Mouse (Mus musculus) leukemia stem cell, adult 10-12 weeks (primary cell): ENCODE results near the gene Fscn1. TPM values are rescaled to one million over a fixed set of nuclear protein-coding genes. Genes with fewer than 3 reads are reported as not detected.

Experiments used
- polyA plus RNA-seq: library from polyadenylated mRNA; stranded (reverse); fragments of >175 nt; gene quantifications from 2 replicates; pipeline ENCODE4 v1.2.3, GENCODE M21; 2012; ENCODE audit warnings: low replicate concordance

Gene Fscn1
- polyA plus RNA-seq, result 23.6 and 34.0 TPM in 2 replicates

GRCm38 (mm10) chr5:142959576-142960556 lies at the start of gene Fscn1:
Gene Fscn1, plus strand, starts transcription at chr5:142960343.

Other genes starting within 250 kb of the Fscn1 start
- 56.3 and 75.5 TPM in 2 replicates for gene Tnrc18, start 142.7 kb upstream of the Fscn1 start, polyA plus RNA-seq
- 8.5 and 21.1 TPM in 2 replicates for gene Fbxl18, start 64.9 kb upstream of the Fscn1 start, polyA plus RNA-seq
- gene Actb, start 53.6 kb upstream of the Fscn1 start, polyA plus RNA-seq, result 500 and 5,139 TPM in 2 replicates
- 25.1 and 30.9 TPM in 2 replicates for gene Rnf216, start 152.7 kb downstream of the Fscn1 start, polyA plus RNA-seq
- gene Olfr718-ps1, start 187.2 kb downstream of the Fscn1 start, polyA plus RNA-seq, result 0.03 TPM in 1 of 2 replicates, not detected in the other
- 0.81 and 2.0 TPM in 2 replicates for gene Rbak, start 220.4 kb downstream of the Fscn1 start, polyA plus RNA-seq
- not detected in 2 replicates for gene Spdye4b, start 220.7 kb downstream of the Fscn1 start, polyA plus RNA-seq